Comparison of ENCODE assay signal across 13 mouse cellular contexts in genomic region chr7:80205705-80206589, GRCm38 (mm10). TPM values are rescaled to one million over a fixed set of nuclear protein-coding genes. Genes with fewer than 3 reads are reported as not detected.
A peak's percentile ranks its signal among the peaks of the same experiment; 100 is the strongest.
DNase-seq lines count a peak whose midpoint lies in the region; ATAC-seq and TF ChIP-seq lines count a peak whose summit lies in the region.
"Had no signal": no experiment of that assay in that cellular context is flagged by ENCODE, and none has a peak within 500 bp of the region (broad histone marks: within the 10 kb centered on the region; RNA-seq: fewer than 3 reads in every experiment).

No protein-coding gene starts in this region.

- no peaks in the 10 kb centered on the region for H3K36me3 ChIP-seq in kidney, postnatal 0 days (ENCODE audit: insufficient read depth, low read length)
- H3K36me3 ChIP-seq in MEL (ENCODE audit: control insufficient read depth in 1 of 2, insufficient read depth in 2 of 2, low read length in 2 of 2): peaks cover 0 to 49% of the 10 kb centered on the region in 2 experiments; a peak in 2 of 4 replicates
- peaks cover 18% of the 10 kb centered on the region for H3K36me3 ChIP-seq in embryonic facial prominence, embryonic 13.5 days
- peaks cover 22% of the 10 kb centered on the region for H3K36me3 ChIP-seq in liver, postnatal 0 days (replicated peaks; ENCODE audit: insufficient read depth, low read length)
- H3K36me3 ChIP-seq: hindbrain, embryonic 13.5 days; lung, embryonic 15.5 days had no signal

- H3K4me1 ChIP-seq in kidney, postnatal 0 days (replicated peaks; ENCODE audit: insufficient read depth, low read length): peaks cover 17% of the 10 kb centered on the region
- H3K4me1 ChIP-seq in MEL (ENCODE audit: control insufficient read depth in 1 of 2, insufficient read depth in 2 of 2, low read length in 2 of 2): peaks cover 23 to 59% of the 10 kb centered on the region in 2 experiments
- peaks cover 91% of the 10 kb centered on the region for H3K4me1 ChIP-seq in embryonic facial prominence, embryonic 13.5 days
- H3K4me1 ChIP-seq in liver, postnatal 0 days (ENCODE audit: insufficient read depth): peaks cover 94% of the 10 kb centered on the region

- TF ChIP-seq RAD21 in MEL (IDR thresholded peaks at IDR 0.05; ENCODE audit: low read depth, low read length): no peak

- no peak overlapping the region for H3K9ac ChIP-seq in kidney, postnatal 0 days (ENCODE audit: low read depth, low read length)
- H3K9ac ChIP-seq in MEL (ENCODE audit: control insufficient read depth, low read depth, low read length, poor library complexity, severe bottlenecking): 0 out of 2 replicates have a peak overlapping the region, but pooled peaks have one; percentile 5
- H3K9ac ChIP-seq in embryonic facial prominence, embryonic 13.5 days: no peak overlapping the region
- peak overlapping the region; percentile 45 for H3K9ac ChIP-seq in liver, postnatal 0 days (replicated peaks)
- H3K9ac ChIP-seq: hindbrain, embryonic 13.5 days; lung, embryonic 15.5 days had no signal

- TF ChIP-seq CTCF in kidney, postnatal 0 days (IDR thresholded peaks at IDR 0.05; ENCODE audit: low read depth): no peak
- TF ChIP-seq CTCF in MEL (IDR thresholded peaks at IDR 0.05 in 2 of 3, conservative IDR thresholded peaks at IDR 0.05 in 1 of 3; ENCODE audit: control insufficient read depth in 1 of 3, insufficient read depth in 1 of 3, low read depth in 2 of 3, low read length in 3 of 3, poor library complexity in 1 of 3, severe bottlenecking in 1 of 3): no peak
- TF ChIP-seq CTCF in liver, postnatal 0 days (IDR thresholded peaks at IDR 0.05; ENCODE audit: low read depth): no peak

- no peaks in the 10 kb centered on the region for H3K9me3 ChIP-seq in kidney, postnatal 0 days (replicated peaks; ENCODE audit: low read length)
- no peaks in the 10 kb centered on the region for H3K9me3 ChIP-seq in MEL (replicated peaks; ENCODE audit: insufficient read depth, low read length)
- H3K9me3 ChIP-seq in embryonic facial prominence, embryonic 13.5 days: no peaks in the 10 kb centered on the region
- no peaks in the 10 kb centered on the region for H3K9me3 ChIP-seq in liver, postnatal 0 days (ENCODE audit: low read length)
- H3K9me3 ChIP-seq: hindbrain, embryonic 13.5 days; lung, embryonic 15.5 days had no signal

- no peak overlapping the region for H3K4me3 ChIP-seq in kidney, postnatal 0 days (replicated peaks; ENCODE audit: low read depth, low read length)
- no peak overlapping the region for H3K4me3 ChIP-seq in MEL (ENCODE audit: control insufficient read depth in 1 of 2, insufficient read depth in 1 of 2, low read depth in 2 of 2, low read length in 2 of 2)
- no peak overlapping the region for H3K4me3 ChIP-seq in embryonic facial prominence, embryonic 13.5 days
- no peak overlapping the region for H3K4me3 ChIP-seq in liver, postnatal 0 days (ENCODE audit: low read depth, low read length)
- H3K4me3 ChIP-seq: hindbrain, embryonic 13.5 days; lung, embryonic 15.5 days had no signal

- no peak for DNase-seq in kidney, postnatal 0 days (ENCODE audit: low spot score)
- no peak for DNase-seq in kidney, postnatal 14 days
- no peak for DNase-seq in MEL (ENCODE audit: low read depth, low spot score)
- no peak for DNase-seq in liver, postnatal 0 days
- DNase-seq in right cerebral cortex, postnatal 36 days (ENCODE audit: low spot score in 2 of 2): no peak
- DNase-seq in thymus, postnatal 14 days: no peak
- no peak for DNase-seq in cerebellum, adult 9-11 months
- DNase-seq: cerebellum, postnatal 25 days; heart, adult 18-20 months; right cerebral cortex, postnatal 14 days had no signal

- peak overlapping the region; percentile 75 for H3K27ac ChIP-seq in kidney, postnatal 0 days
- H3K27ac ChIP-seq in MEL (ENCODE audit: control insufficient read depth, low read depth, low read length): peak overlapping the region; percentile 44
- peak overlapping the region; percentile 80 for H3K27ac ChIP-seq in embryonic facial prominence, embryonic 13.5 days
- H3K27ac ChIP-seq in liver, postnatal 0 days (ENCODE audit: low read depth): peak overlapping the region; percentile 98
- H3K27ac ChIP-seq: hindbrain, embryonic 13.5 days had no signal

- H3K27me3 ChIP-seq in kidney, postnatal 0 days (ENCODE audit: insufficient read depth, low read length): no peaks in the 10 kb centered on the region
- H3K27me3 ChIP-seq in MEL (ENCODE audit: control insufficient read depth in 1 of 2, insufficient read depth in 2 of 2, low read length in 2 of 2): no peaks in the 10 kb centered on the region
- H3K27me3 ChIP-seq in embryonic facial prominence, embryonic 13.5 days: no peaks in the 10 kb centered on the region
- H3K27me3 ChIP-seq in liver, postnatal 0 days (ENCODE audit: insufficient read depth, low read length): no peaks in the 10 kb centered on the region
- H3K27me3 ChIP-seq: hindbrain, embryonic 13.5 days; lung, embryonic 15.5 days had no signal

- TF ChIP-seq EP300 in MEL (IDR thresholded peaks at IDR 0.05; ENCODE audit: low read depth in 1 of 2, low read length in 2 of 2): 0 out of 4 replicates have a peak, but pooled peaks of 1 of the 2 experiments have one; percentile 8
- TF ChIP-seq EP300 in liver, postnatal 0 days (IDR thresholded peaks at IDR 0.05; ENCODE audit: low read depth): no peak

- TF ChIP-seq POLR2A in MEL (IDR thresholded peaks at IDR 0.05; ENCODE audit: control insufficient read depth in 1 of 2, insufficient read depth in 1 of 2, low read depth in 1 of 2, low read length in 2 of 2, poor library complexity in 1 of 2): no peak

- peaks cover 67% of the 10 kb centered on the region for H3K79me2 ChIP-seq in MEL (ENCODE audit: control insufficient read depth, insufficient read depth, low read length, poor library complexity)

- WGBS in kidney, postnatal 0 days: 64% methylated on average over 12 of the region's 12 CpGs
- 85% methylated on average over 12 of the region's 12 CpGs for WGBS in embryonic facial prominence, embryonic 13.5 days
- WGBS in liver, postnatal 0 days (ENCODE audit: insufficient replicate concordance): 66% methylated on average over 12 of the region's 12 CpGs

- no peak overlapping the region for H3K4me2 ChIP-seq in kidney, postnatal 0 days (ENCODE audit: low read length)
- no peak overlapping the region for H3K4me2 ChIP-seq in embryonic facial prominence, embryonic 13.5 days
- peak overlapping the region; percentile 64 for H3K4me2 ChIP-seq in liver, postnatal 0 days (ENCODE audit: low read depth, low read length)
- H3K4me2 ChIP-seq: hindbrain, embryonic 13.5 days; lung, embryonic 15.5 days had no signal

- ATAC-seq in kidney, postnatal 0 days (replicated peaks; ENCODE audit: low FRiP score, low read depth): no peak
- no peak for ATAC-seq in embryonic facial prominence, embryonic 13.5 days (ENCODE audit: insufficient number of reproducible peaks, insufficient read depth, low FRiP score, low TSS enrichment, low read depth)
- no peak for ATAC-seq in liver, postnatal 0 days

TF ChIP-seq in MEL, 35 proteins besides CTCF, POLR2A, EP300 and RAD21:
- TF ChIP-seq NELFE (IDR thresholded peaks at IDR 0.05; ENCODE audit: low read depth, low read length) (no peak), TAL1 (IDR thresholded peaks at IDR 0.05; ENCODE audit: low read length) (peak; percentile 11; the same call in 1 of the 2 replicates)

RNA-seq across cellular contexts. Expression of gene Sema4b, which starts 19.3 kb away (rescaled TPM):
- 20.7 and 21.2 TPM in 2 replicates for polyA plus RNA-seq in kidney, postnatal 0 days (2015; fragmentation: Nextera tagmentation; extraction: Ambion mirVana)
- total RNA-seq in MEL (2012; rRNA removed): 8.4 and 10.9 TPM in 2 replicates
- 10 to 100 TPM in 1 of 2 experiments, not detected in 1; 17.3 TPM for polyA plus RNA-seq in MEL (2012; ENCODE audit: insufficient read depth in 1 of 2, insufficient read length in 2 of 2, low read depth in 1 of 2, low replicate concordance in 2 of 2, missing spikeins in 1 of 2)
- polyA plus RNA-seq in embryonic facial prominence, embryonic 13.5 days (2015; fragmentation: Nextera tagmentation; extraction: Ambion mirVana): 18.6 and 19.8 TPM in 2 replicates
- polyA plus RNA-seq in liver, postnatal 0 days (2015; fragmentation: Nextera tagmentation; extraction: Ambion mirVana): 11.7 and 13.5 TPM in 2 replicates

RNA-seq across cellular contexts. Expression of gene Cib1, which starts 26.7 kb away (rescaled TPM):
- 165 and 188 TPM in 2 replicates for polyA plus RNA-seq in kidney, postnatal 0 days (2015; fragmentation: Nextera tagmentation; extraction: Ambion mirVana)
- total RNA-seq in MEL (2012; rRNA removed): 69.3 and 84.5 TPM in 2 replicates
- 100 to 1,000 TPM in 1 of 2 experiments, not detected in 1; 145 TPM for polyA plus RNA-seq in MEL (2012; ENCODE audit: insufficient read depth in 1 of 2, insufficient read length in 2 of 2, low read depth in 1 of 2, low replicate concordance in 2 of 2, missing spikeins in 1 of 2)
- 69.9 and 71.1 TPM in 2 replicates for polyA plus RNA-seq in embryonic facial prominence, embryonic 13.5 days (2015; fragmentation: Nextera tagmentation; extraction: Ambion mirVana)
- 79.4 and 89.2 TPM in 2 replicates for polyA plus RNA-seq in liver, postnatal 0 days (2015; fragmentation: Nextera tagmentation; extraction: Ambion mirVana)

RNA-seq across cellular contexts. Expression of gene Gdpgp1, which starts 26.7 kb away (rescaled TPM):
- 2.1 and 2.9 TPM in 2 replicates for polyA plus RNA-seq in kidney, postnatal 0 days (2015; fragmentation: Nextera tagmentation; extraction: Ambion mirVana)
- 3.4 and 4.0 TPM in 2 replicates for total RNA-seq in MEL (2012; rRNA removed)
- 1 to 10 TPM in 1 of 2 experiments, not detected in 1; 4.6 TPM for polyA plus RNA-seq in MEL (2012; ENCODE audit: insufficient read depth in 1 of 2, insufficient read length in 2 of 2, low read depth in 1 of 2, low replicate concordance in 2 of 2, missing spikeins in 1 of 2)
- polyA plus RNA-seq in embryonic facial prominence, embryonic 13.5 days (2015; fragmentation: Nextera tagmentation; extraction: Ambion mirVana): 3.8 TPM in 2 replicates
- 1.5 and 1.6 TPM in 2 replicates for polyA plus RNA-seq in liver, postnatal 0 days (2015; fragmentation: Nextera tagmentation; extraction: Ambion mirVana)

RNA-seq across cellular contexts. Expression of gene Ttll13, which starts 40.2 kb away (rescaled TPM):
- 1.0 and 1.1 TPM in 2 replicates for polyA plus RNA-seq in kidney, postnatal 0 days (2015; fragmentation: Nextera tagmentation; extraction: Ambion mirVana)
- 0.39 and 0.46 TPM in 2 replicates for total RNA-seq in MEL (2012; rRNA removed)
- polyA plus RNA-seq in MEL (2012; ENCODE audit: insufficient read depth in 1 of 2, insufficient read length in 2 of 2, low read depth in 1 of 2, low replicate concordance in 2 of 2, missing spikeins in 1 of 2): under 1 TPM in 1 of 2 experiments, not detected in 1; 0.40 TPM
- 0.90 and 2.3 TPM in 2 replicates for polyA plus RNA-seq in embryonic facial prominence, embryonic 13.5 days (2015; fragmentation: Nextera tagmentation; extraction: Ambion mirVana)
- polyA plus RNA-seq in liver, postnatal 0 days (2015; fragmentation: Nextera tagmentation; extraction: Ambion mirVana): 0.43 TPM in 2 replicates

RNA-seq across cellular contexts. Expression of gene Ngrn, which starts 55.1 kb away (rescaled TPM):
- 48.9 and 50.6 TPM in 2 replicates for polyA plus RNA-seq in kidney, postnatal 0 days (2015; fragmentation: Nextera tagmentation; extraction: Ambion mirVana)
- total RNA-seq in MEL (2012; rRNA removed): 42.8 and 48.0 TPM in 2 replicates
- polyA plus RNA-seq in MEL (2012; ENCODE audit: insufficient read depth in 1 of 2, insufficient read length in 2 of 2, low read depth in 1 of 2, low replicate concordance in 2 of 2, missing spikeins in 1 of 2): 10 to 100 TPM in 1 of 2 experiments, not detected in 1; 37.2 TPM
- 52.2 and 52.5 TPM in 2 replicates for polyA plus RNA-seq in embryonic facial prominence, embryonic 13.5 days (2015; fragmentation: Nextera tagmentation; extraction: Ambion mirVana)
- 20.9 and 23.1 TPM in 2 replicates for polyA plus RNA-seq in liver, postnatal 0 days (2015; fragmentation: Nextera tagmentation; extraction: Ambion mirVana)

Comparison
In these comparisons a context has a peak if more than half of its experiments do, and no peak if none do; other contexts are left out.
1. H3K27ac ChIP-seq: peak in every context shown above with its lines; median percentile 98 in liver, postnatal 0 days; 80 in embryonic facial prominence, embryonic 13.5 days; 75 in kidney, postnatal 0 days; 44 in MEL.
2. H3K9ac ChIP-seq: peak in MEL (single experiment) and liver, postnatal 0 days (single experiment); none in kidney, postnatal 0 days (single experiment) and embryonic facial prominence, embryonic 13.5 days (single experiment).